Mouse (Mus musculus): ENCODE results near the gene Slc22a3. TPM values are rescaled to one million over a fixed set of nuclear protein-coding genes. Genes with fewer than 3 reads are reported as not detected.

The Slc22a3 gene
- 10 to 100 TPM in 3 of 4 experiments, 1 to 10 TPM in 1; 9.4 to 18.1 (median 13.0) TPM for total RNA-seq (2022)

DNA sequence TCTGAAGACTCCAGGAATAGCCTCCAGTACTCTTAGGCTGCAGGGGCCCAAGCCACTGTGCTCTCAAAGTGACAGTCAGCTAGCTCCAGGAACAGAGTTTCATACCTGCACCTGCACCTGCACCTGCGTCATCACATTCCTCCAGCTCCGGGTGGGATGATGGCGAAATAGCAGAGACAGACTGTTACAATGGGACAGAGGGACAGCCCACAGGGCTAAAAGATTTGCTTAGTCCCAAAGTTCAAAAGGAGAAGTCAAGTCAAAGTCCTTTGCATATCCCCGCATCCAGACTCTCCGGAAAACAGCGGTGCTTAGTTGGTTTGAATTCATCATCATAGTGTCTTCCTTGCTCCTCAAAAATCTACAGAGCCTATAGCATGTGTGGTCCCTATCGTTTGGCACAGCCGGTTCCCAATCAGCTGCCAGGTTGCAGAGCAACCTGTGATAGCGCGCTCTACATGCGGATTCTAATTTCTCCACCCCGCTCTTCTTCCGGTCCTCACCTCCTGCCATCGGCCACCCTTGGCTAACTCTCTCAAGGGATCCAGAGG lies at the start of gene Slc22a3:
TSS of gene Slc22a3 (minus strand) at position 51 of the 551 bp plus-strand sequence.
- DNase-seq (ENCODE audit: low spot score): no peak

DNA sequence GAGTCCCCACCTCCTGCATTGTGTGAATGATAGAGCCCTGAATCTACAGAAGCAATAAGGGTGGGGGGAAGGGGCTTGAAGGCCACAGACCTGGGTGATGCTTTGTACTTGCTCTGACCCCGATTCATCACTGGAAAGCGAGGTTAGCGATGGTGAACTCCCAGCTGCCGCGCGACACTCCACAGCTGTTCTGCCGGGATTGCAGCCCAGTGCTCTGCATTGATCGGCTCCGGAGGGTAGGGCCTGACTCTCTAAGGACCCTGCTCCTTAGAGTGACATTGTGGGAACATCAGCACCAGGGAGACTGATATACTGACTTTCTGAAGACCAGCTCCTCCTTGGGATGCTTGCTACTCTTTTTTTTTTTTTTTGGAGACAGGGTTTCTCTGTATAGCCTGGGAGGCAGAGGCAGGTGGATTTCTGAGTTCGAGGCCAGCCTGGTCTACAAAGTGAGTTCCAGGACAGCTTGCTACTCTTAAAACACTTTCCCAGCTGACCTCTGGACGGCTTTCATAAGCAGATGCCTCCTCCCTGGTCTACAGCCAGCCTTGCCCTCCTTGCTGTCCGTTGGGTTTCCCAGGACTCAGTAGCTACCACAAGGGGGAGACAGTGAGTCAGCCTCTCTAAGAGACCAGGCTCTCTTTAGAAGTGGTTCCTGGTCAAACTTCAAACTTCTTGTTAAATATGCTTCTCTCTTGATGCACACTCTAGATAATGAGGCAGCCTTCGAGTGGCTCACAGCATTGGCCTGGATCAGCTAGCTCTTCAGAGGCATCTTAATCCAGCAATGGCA lies 27.0 kb upstream of the Slc22a3 start:
- DNase-seq (ENCODE audit: low spot score): peak; percentile 74

- DNase-seq (ENCODE audit: low spot score): peak; percentile 33
These were observed 24.6 kb upstream of the Slc22a3 start for GRCm38 (mm10) chr17:12532115-12532514.

GRCm38 (mm10) chr17:12530081-12530480 lies 22.6 kb upstream of the Slc22a3 start:
- peak; percentile 33 for DNase-seq (ENCODE audit: low spot score)

DNA sequence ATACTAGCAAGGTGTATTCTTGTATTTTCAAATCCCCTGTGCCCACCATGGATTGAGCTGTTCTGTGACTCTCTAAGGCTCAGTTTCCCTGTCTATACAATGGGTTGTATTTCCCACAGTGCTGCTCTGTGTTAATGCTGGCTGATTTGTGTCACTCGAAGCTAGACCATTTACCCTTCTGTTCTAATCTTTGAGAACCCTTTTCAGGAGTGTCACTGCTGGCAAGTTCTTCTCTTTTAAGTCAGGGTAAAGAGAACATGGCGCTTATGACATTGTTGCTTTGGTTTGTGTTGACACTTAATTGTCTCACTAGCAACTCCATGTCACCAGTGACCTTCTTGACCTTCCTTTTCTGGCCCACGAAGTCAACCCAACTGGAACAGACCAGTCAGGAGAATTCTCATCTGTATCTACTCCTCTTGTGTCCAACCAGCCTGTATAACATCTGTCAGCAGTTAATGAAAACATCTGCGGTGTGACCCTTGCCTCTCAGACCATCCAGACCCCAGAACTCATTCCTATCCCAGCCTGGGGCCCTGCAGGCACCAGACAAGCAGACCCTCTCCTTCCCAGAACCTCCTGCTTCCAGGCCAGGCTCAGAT lies 22.0 kb upstream of the Slc22a3 start:
- no peak for DNase-seq (ENCODE audit: low spot score)

DNA sequence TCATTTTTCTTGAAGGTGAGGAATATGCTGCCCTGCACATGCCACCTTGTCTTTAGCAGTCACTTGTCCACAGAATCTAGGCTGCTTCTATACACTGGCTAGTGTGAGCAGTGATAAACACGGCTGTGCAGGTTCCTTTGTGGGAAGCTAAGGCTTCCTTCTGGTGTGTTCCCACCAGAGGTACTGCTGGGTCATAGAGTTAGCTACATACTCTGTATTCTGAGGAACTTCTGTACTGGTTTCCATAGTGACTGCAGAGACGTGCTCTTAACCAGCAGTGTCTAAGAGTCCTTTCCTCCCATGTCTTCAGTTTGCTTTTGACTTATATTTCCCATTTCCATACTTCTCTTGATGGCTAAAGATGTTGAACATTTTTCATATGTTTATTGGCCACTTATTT lies 11.6 kb upstream of the Slc22a3 start:
- DNase-seq (ENCODE audit: low spot score): no peak

DNA sequence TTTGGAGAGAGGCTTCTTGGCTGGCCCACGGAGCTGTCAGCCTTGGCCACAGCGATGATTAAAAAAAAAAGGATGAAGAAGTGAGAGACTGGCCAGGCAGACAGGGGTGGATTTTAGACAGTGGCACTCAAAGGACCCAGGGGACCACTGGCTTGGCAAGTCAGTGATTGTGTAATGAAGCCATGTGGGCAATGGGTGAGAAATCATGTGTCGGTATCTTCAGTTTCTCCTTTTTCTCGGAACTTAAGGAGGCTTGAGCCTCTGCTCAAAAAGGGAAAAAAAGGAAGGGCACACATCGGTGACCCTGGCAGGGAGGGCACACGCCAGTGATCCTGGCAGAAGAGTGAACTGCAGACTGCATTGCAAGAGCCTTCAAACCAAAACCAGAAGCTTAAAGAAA lies 10.7 kb upstream of the Slc22a3 start:
- no peak for DNase-seq (ENCODE audit: low spot score)

DNA sequence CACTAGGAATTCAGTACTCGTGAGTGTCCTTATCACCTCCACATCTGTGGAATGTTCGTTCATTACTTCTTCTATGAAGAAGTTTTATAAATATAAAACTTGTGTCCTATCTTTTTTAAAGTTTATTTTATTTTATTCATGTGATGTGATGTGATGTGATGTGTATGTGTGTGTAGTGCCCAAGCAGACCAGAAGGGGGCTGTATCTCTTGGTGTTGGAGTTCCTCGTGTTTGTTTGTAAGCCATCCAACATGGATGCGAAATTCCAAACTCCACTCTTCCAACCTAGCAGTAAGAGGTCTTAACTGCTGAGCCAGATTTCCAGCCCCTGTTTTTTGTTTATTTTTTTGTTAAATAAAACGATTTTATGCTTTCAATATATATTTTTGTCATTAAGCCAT lies 6.5 kb upstream of the Slc22a3 start:
- no peak for DNase-seq (ENCODE audit: low spot score)

DNA sequence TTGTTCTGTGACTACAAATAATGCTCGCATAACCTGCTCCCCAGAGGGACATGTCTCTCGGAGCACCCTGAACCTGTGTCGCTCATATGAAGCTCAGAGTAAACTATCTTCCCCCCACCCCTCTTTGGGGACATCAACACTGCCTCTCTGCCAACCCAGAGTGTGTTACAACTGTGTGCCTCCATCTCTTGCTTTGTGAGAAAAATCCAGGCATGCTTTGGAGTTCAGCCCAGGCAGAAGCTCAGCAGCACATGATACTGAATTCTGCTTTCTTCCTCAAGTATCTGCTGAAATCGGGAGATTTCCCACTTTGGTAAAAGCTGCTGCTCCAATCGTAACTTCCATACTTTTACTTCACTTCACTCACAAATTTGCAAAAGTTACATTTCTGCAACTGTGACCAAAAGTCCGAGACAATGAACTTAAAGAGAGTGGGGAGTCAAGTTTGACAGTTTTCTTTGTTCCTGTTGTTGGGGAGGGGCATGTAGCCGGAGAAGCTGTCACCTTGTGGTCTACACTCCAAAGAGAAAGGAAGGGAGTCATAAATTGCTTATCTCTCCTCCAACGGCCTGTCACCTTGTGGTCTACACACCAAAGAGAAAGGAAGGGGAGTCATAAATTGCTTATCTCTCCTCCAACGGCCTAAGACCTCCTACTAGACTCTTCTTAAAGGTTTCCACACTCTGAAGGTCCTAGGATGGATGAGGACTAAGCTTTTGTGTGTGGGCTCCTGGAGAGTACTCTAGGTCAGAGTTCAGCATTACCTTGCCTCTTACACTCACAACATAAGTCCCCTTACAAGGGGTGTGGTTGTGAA lies 5.8 kb upstream of the Slc22a3 start:
- no peak for DNase-seq (ENCODE audit: low spot score)

DNA sequence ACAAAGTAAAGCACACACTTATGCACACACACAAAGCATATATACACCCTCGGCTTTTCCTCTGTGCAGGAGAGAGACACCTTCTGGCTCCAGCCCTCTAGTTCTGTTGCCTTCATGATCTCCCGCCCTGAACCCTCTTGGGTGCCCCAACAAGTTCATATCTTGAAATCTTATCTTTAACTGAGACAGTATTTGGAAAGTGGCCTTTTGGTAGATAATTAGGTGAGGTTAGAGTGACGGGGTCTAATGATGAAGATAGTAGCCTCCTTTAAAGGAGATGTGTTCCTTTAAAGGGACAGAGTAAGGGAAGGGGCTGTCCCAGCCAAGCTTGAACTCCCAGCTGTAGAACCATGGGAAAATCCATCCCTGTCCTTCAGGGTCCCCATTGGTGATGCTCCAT lies 3.7 kb upstream of the Slc22a3 start:
- DNase-seq (ENCODE audit: low spot score): no peak

GRCm38 (mm10) chr17:12508376-12508775 lies 872 bp upstream of the Slc22a3 start:
- DNase-seq (ENCODE audit: low spot score): no peak

DNA sequence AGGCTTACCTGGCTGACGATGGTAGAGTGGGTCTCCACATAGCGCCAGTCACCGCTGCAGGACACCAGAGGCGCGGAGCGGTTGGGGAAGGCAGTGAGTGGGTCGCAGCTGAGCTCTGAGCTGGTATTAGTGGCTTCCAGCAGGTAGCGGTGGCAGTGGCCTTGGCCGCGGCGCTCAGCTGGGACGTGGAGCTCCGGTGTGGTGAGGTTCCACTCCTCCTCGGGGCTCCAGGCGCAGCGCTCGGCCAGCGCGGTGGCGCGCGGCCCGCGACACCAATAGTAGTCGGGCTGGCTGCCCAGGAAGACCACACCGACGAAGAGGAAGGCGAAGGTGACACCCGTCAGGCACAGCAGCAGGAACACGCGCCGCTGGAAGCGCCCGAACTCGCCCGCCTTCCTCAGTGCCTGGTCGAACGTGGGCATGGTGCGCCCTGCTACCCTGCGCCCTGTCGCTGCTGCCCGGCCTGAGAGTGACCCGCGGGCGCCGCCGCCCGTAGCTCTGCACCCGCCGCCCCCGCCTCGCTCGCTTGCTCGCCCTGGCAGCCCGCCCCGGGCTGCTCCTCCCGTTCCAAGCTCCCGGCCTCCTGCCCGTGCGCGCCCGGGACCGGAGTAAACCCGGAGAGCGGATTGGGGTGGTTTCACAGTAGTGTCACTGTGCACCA lies 471 bp downstream of the Slc22a3 start:
- DNase-seq (ENCODE audit: low spot score): no peak

DNA sequence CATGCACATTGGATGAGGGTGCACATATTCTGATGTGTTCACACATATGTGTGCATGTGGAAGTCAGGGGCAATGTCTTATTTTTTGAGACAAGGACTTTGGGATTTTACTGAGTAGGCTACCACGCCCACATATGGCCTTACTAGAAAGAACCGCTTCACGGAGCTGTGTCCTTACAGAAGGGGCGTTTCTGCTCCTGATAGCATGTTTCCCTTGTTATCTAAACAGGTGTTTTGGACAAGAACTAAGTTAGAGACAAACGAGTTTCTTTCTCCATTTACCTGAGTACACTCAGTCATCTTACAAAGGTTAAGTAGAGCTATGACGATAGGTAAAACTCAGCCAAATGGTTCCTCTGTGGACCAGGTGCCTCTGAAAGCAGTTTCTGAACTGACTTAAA lies 1.8 kb downstream of the Slc22a3 start:
- DNase-seq (ENCODE audit: low spot score): no peak

- no peak for DNase-seq (ENCODE audit: low spot score)
These were observed 8.1 kb downstream of the Slc22a3 start for GRCm38 (mm10) chr17:12499426-12499825.

DNA sequence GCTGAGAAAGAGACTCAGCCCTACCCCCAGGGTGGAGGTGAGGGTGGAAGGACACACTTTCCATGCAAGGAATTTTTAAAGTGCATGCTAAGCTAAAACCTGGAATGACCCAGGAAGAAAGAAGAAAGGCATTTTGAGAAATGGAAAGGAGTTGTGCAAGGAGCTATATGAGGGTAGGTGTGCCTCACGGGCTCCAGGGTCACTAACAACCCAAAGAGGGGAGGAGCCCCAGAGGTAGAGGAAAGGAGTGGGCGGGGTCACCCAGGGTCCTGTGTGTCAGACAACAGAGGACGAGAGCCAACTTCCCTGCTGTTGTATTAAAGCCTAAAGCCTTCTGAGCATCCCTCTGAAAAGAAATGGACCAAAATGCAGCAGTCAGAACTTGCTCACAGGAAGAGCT lies 11.9 kb downstream of the Slc22a3 start:
- DNase-seq (ENCODE audit: low spot score): no peak

DNA sequence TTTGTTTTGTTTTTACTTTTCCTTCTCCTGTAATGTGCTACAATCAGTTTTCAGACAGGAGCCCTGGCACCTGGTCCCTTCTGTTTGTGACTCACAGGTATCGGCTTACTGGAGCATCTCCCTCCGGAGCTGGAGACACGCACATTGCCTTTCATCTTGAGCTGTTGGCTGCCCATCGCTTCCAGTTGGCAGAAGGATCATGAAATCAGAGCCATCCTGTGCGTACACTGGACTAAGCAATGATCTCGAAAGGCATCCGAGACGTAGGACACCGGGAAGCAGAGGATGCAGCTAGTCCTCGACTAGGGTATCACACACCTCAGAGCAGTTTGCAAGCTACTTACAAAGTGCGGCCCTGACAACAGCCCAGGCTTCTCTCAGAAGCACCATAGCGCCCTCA lies 15.9 kb downstream of the Slc22a3 start:
- DNase-seq (ENCODE audit: low spot score): no peak

DNA sequence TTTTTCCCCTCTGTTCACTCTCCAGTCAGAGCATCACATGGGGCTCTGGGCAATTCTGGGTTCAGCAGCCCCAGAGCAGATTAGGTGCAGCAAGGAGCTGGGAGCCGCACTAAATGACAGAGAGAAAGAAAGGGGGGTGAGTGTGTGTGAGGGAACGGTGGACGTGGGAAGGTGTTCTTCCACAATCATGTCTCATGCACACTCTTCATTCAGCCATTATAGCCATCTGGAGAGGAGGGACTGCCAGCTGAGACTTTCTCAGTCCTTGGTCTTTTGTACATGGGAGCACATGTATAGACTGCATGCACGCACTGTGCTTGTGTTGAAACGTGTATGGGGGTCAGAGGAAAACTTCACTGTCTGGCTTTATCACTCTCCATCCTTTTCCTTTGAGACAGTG lies 17.6 kb downstream of the Slc22a3 start:
- no peak for DNase-seq (ENCODE audit: low spot score)

DNA sequence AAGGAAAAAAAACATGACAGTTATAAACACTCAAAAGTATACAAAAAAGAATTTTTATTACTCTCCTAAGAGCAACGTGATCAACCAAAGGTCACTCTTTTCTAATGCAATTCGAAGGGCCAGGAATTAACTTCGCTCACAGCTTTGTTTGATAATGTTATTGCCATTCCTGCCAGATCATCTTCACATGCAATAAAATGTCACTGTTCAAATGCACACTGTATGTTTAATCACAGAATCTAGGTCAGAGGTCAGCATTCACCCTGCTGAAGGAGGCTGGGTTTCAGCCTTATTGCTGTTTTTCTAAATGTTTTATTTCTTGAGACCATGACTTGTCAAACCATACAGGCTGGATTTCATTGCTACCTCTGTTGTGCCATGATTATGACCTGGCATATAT lies 21.8 kb downstream of the Slc22a3 start:
- DNase-seq (ENCODE audit: low spot score): no peak

DNA sequence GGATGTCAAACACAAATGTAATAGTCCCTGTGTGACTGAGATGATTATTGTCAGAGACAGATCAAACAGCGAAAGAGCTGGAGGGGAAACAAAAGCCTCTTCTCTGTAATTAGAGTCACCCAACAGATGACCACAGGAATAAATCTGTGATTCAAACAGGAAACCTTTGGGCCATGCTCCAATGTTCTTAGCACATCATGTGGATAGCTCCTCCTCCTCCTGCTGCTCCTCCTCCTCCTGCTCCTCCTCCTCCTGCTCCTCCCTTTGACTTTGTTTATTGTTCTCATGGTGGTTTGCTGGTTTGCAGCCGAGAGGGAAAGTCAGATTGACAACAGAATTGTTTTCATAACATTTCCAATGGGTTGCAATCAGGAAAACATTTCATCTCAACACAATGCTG lies 28.1 kb downstream of the Slc22a3 start:
- no peak for DNase-seq (ENCODE audit: low spot score)

DNA sequence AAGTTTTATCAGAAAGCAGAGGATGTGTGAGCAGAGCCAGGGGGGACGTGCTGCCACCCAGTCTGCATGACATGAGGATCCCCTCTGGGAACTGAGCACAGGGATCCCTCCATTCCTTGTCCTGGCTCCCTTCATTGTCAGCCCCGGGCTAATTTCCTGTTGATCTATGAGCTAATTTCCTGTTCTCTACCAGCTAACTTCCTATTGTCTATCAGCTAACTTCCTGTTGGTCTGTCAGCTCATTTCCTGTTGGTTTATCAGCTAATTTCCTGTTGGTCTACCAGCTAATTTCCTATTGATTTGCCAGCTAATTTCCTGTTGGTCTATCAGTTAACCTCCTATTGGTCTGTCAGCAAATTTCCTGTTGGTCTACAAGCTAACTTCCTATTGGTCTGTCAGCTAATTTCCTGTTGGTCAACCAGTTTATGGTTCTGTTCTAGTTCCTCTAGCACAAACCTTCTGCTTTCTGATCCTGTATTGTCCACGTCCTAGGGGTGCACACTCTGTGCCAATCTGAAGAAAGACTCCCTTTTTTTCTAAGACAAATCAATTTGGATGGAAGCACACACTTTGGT lies 32.9 kb downstream of the Slc22a3 start:
- no peak for DNase-seq (ENCODE audit: low spot score)

DNA sequence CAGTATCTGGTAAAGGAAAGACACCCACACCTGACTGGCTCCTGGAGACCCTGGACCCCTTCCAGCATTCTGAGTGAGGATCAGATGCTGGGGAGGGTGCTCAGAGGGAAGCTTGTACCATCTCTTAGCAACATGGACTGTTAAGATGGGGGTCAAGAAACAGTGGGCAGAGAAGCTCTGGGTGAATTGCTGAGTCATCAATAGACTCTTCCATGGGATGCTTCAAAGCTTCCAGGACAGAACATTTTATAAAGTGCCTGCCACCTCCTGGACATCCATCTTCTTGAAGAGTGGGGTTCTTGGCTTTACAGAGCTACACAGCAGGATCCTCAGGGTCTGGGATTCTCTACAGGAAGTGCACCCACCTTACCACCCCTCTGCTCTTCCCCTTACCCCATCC lies 35.0 kb downstream of the Slc22a3 start:
- no peak for DNase-seq (ENCODE audit: low spot score)

All from heart, adult 8-10 months (tissue).